Mouse (Mus musculus): ENCODE measurements around the gene Rcbtb2. TPM values are rescaled to one million over a fixed set of nuclear protein-coding genes. Genes with fewer than 3 reads are reported as not detected.
A peak's percentile ranks its signal among the peaks of the same experiment; 100 is the strongest.

The Rcbtb2 gene
- polyA plus RNA-seq, 1 experiment: 32.3 TPM

- no peak for TF ChIP-seq CTCF (conservative IDR thresholded peaks at IDR 0.05; ENCODE audit: insufficient read depth, insufficient read length, low read depth, low read length)
- no peak for DNase-seq
- no peaks in the 10 kb centered on the region for H3K36me3 ChIP-seq (ENCODE audit: control insufficient read depth, insufficient read depth, low read length)
- no peaks in the 10 kb centered on the region for H3K27me3 ChIP-seq (replicated peaks; ENCODE audit: control insufficient read depth, insufficient read depth, low read length)
- 90% methylated on average over 7 of the region's 7 CpGs for WGBS
- no peak overlapping the region for H3K4me3 ChIP-seq (ENCODE audit: insufficient read depth, low read depth, low read length)
- no peaks in the 10 kb centered on the region for H3K4me1 ChIP-seq (ENCODE audit: control insufficient read depth, insufficient read depth, low read length)
- no peak overlapping the region for H3K27ac ChIP-seq (ENCODE audit: insufficient read depth, low read depth, low read length)
These were observed 15.6 kb downstream of the Rcbtb2 start for GRCm38 (mm10) chr14:73138483-73138882.

DNA sequence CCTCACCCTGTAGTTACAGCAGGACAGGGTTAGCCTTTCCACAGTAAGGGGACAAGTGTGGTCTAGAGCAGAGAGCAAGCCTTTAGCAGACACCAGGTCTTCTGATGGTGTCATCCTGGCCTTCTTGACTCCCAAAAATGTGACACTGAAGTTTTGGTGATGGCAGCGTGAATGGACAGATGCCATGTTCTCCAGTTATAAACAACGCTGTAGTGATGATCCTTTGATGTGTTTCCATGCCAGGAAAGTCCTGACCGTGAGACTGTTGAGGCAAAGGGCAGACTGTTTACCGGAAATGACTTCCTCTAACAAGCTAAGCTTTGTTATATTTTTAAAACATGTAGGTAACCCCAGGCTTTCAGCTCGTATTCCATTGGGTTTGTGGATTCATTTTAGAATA lies 17.0 kb downstream of the Rcbtb2 start:
- H3K4me1 ChIP-seq (ENCODE audit: control insufficient read depth, insufficient read depth, low read length): peaks cover 6% of the 10 kb centered on the region; the same call in 1 of the 2 replicates
- 45% methylated on average over 5 of the region's 5 CpGs for WGBS
- no peak for TF ChIP-seq CTCF (conservative IDR thresholded peaks at IDR 0.05; ENCODE audit: insufficient read depth, insufficient read length, low read depth, low read length)
- TF ChIP-seq POLR2A (IDR thresholded peaks at IDR 0.05; ENCODE audit: low read depth, low read length): no peak
- no peaks in the 10 kb centered on the region for H3K36me3 ChIP-seq (ENCODE audit: control insufficient read depth, insufficient read depth, low read length)
- no peak for DNase-seq
- H3K27ac ChIP-seq (ENCODE audit: insufficient read depth, low read depth, low read length): no peak overlapping the region
- no peak overlapping the region for H3K4me3 ChIP-seq (ENCODE audit: insufficient read depth, low read depth, low read length)
- no peaks in the 10 kb centered on the region for H3K27me3 ChIP-seq (replicated peaks; ENCODE audit: control insufficient read depth, insufficient read depth, low read length)

- WGBS: 83% methylated on average over 3 of the region's 3 CpGs
- Histone ChIP-seq H3K4me3 (ENCODE audit: insufficient read depth, low read depth, low read length) (no peak overlapping the region), H3K27ac (ENCODE audit: insufficient read depth, low read depth, low read length) (no peak overlapping the region), H3K36me3 (ENCODE audit: control insufficient read depth, insufficient read depth, low read length) (no peaks in the 10 kb centered on the region), H3K27me3 (replicated peaks; ENCODE audit: control insufficient read depth, insufficient read depth, low read length) (no peaks in the 10 kb centered on the region), H3K4me1 (ENCODE audit: control insufficient read depth, insufficient read depth, low read length) (peaks cover 6% of the 10 kb centered on the region; the same call in 1 of the 2 replicates)
- TF ChIP-seq POLR2A (IDR thresholded peaks at IDR 0.05; ENCODE audit: low read depth, low read length): no peak
- TF ChIP-seq CTCF (conservative IDR thresholded peaks at IDR 0.05; ENCODE audit: insufficient read depth, insufficient read length, low read depth, low read length): no peak
- no peak for DNase-seq
These were observed 19.0 kb downstream of the Rcbtb2 start for GRCm38 (mm10) chr14:73141800-73142199.

DNA sequence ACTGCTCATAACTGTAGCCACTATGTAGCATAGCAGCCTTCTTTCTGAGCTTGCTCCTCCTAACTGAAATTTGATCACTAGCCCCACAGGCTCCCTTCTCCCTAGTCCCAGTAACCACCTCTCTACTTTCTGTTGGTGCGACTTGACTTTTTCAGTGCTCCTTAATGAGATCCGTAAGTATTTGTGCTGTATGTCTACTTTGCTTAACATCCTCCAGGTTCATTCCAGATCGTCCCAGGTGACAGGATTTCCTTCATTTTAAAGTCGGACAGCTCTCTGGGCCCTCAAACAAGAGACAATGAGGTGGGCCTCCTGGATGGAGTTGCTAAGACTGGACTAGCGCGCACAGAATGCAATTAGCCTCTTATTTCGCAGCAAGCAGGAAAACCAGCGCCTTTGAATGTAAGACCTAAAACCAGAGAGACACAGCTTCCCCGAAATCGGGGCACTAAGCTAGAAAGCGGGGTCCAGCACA lies 19.6 kb downstream of the Rcbtb2 start:
- DNase-seq: peak; percentile 56
- H3K27me3 ChIP-seq (replicated peaks; ENCODE audit: control insufficient read depth, insufficient read depth, low read length): no peaks in the 10 kb centered on the region
- TF ChIP-seq CTCF (conservative IDR thresholded peaks at IDR 0.05; ENCODE audit: insufficient read depth, insufficient read length, low read depth, low read length) (no peak), POLR2A (IDR thresholded peaks at IDR 0.05; ENCODE audit: low read depth, low read length) (no peak)
- WGBS: 3% methylated on average over 11 of the region's 11 CpGs
- H3K27ac ChIP-seq (ENCODE audit: insufficient read depth, low read depth, low read length): peak overlapping the region; percentile 92
- H3K4me3 ChIP-seq (ENCODE audit: insufficient read depth, low read depth, low read length): peak overlapping the region; percentile 57
- H3K4me1 ChIP-seq (ENCODE audit: control insufficient read depth, insufficient read depth, low read length): peaks cover 6% of the 10 kb centered on the region; the same call in 1 of the 2 replicates
- H3K36me3 ChIP-seq (ENCODE audit: control insufficient read depth, insufficient read depth, low read length): no peaks in the 10 kb centered on the region

GRCm38 (mm10) chr14:73142896-73143709 lies 20.3 kb downstream of the Rcbtb2 start:
- Histone ChIP-seq H3K36me3 (ENCODE audit: control insufficient read depth, insufficient read depth, low read length) (no peaks in the 10 kb centered on the region), H3K4me1 (ENCODE audit: control insufficient read depth, insufficient read depth, low read length) (peaks cover 6% of the 10 kb centered on the region; the same call in 1 of the 2 replicates), H3K27ac (ENCODE audit: insufficient read depth, low read depth, low read length) (peak overlapping the region; percentile 92), H3K27me3 (replicated peaks; ENCODE audit: control insufficient read depth, insufficient read depth, low read length) (no peaks in the 10 kb centered on the region), H3K4me3 (ENCODE audit: insufficient read depth, low read depth, low read length) (peak overlapping the region; percentile 57)
- TF ChIP-seq CTCF (conservative IDR thresholded peaks at IDR 0.05; ENCODE audit: insufficient read depth, insufficient read length, low read depth, low read length) (no peak), POLR2A (IDR thresholded peaks at IDR 0.05; ENCODE audit: low read depth, low read length) (peak; percentile 6)
- WGBS: under 1% methylated on average over 86 of the region's 88 CpGs
- DNase-seq: peak; percentile 92

GRCm38 (mm10) chr14:73143710-73144420 lies 21.0 kb downstream of the Rcbtb2 start:
- Histone ChIP-seq H3K27me3 (replicated peaks; ENCODE audit: control insufficient read depth, insufficient read depth, low read length) (no peaks in the 10 kb centered on the region), H3K36me3 (ENCODE audit: control insufficient read depth, insufficient read depth, low read length) (no peaks in the 10 kb centered on the region), H3K27ac (ENCODE audit: insufficient read depth, low read depth, low read length) (peak overlapping the region; percentile 92), H3K4me3 (ENCODE audit: insufficient read depth, low read depth, low read length) (peak overlapping the region; percentile 57), H3K4me1 (ENCODE audit: control insufficient read depth, insufficient read depth, low read length) (peaks cover 6% of the 10 kb centered on the region; the same call in 1 of the 2 replicates)
- DNase-seq: no peak
- TF ChIP-seq CTCF (conservative IDR thresholded peaks at IDR 0.05; ENCODE audit: insufficient read depth, insufficient read length, low read depth, low read length) (no peak), POLR2A (IDR thresholded peaks at IDR 0.05; ENCODE audit: low read depth, low read length) (no peak)
- 24% methylated on average over 25 of the region's 25 CpGs for WGBS

GRCm38 (mm10) chr14:73145531-73145930 lies 22.7 kb downstream of the Rcbtb2 start:
- Histone ChIP-seq H3K27ac (ENCODE audit: insufficient read depth, low read depth, low read length) (no peak overlapping the region), H3K4me1 (ENCODE audit: control insufficient read depth, insufficient read depth, low read length) (peaks cover 6% of the 10 kb centered on the region; the same call in 1 of the 2 replicates), H3K4me3 (ENCODE audit: insufficient read depth, low read depth, low read length) (no peak overlapping the region), H3K27me3 (replicated peaks; ENCODE audit: control insufficient read depth, insufficient read depth, low read length) (no peaks in the 10 kb centered on the region), H3K36me3 (ENCODE audit: control insufficient read depth, insufficient read depth, low read length) (no peaks in the 10 kb centered on the region)
- WGBS: 88% methylated on average over 4 of the region's 4 CpGs
- no peak for TF ChIP-seq CTCF (conservative IDR thresholded peaks at IDR 0.05; ENCODE audit: insufficient read depth, insufficient read length, low read depth, low read length)
- TF ChIP-seq POLR2A (IDR thresholded peaks at IDR 0.05; ENCODE audit: low read depth, low read length): no peak
- DNase-seq: no peak
